Mouse (Mus musculus) liver, embryonic 14.5 days (tissue): ENCODE results near the gene Ppfia3.

Source experiments
- CTCF ChIP-seq: IDR thresholded peaks from 2 replicates; pipeline ENCODE4 v1.5.1; 2016; ENCODE audit warnings: antibody characterized with exemption, low read depth, control low read depth
- EP300 ChIP-seq: IDR thresholded peaks from 2 replicates; pipeline ENCODE4 v1.6.1; 2016; ENCODE audit warnings: antibody characterized with exemption, low read depth

DNA sequence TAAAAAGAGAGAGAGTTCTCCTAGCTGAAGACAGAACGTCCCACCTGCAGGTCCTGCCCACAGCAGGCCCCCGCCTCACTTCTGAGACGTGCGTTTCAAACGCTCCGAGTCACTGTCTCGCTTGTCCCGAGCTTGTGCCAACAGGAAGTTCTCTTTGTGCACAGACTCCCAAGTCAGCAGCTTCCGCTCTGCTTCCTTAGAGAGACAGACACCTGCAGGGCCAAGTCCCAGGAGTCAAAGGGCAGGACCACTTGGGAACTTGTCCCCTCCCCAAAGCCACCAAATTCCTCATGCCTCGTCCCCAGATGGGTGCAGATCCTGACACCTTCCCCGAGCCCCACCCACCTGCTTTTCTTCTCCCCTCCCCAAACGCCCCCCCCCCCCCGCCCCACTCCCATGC, 62.0 kb downstream of the Ppfia3 start:
- TF ChIP-seq CTCF (no peak), EP300 (no peak)
